Mouse (Mus musculus): Measurements from ENCODE around the gene Grin2b. TPM values are rescaled to one million over a fixed set of nuclear protein-coding genes. Genes with fewer than 3 reads are reported as not detected.

Gene Grin2b
- polyA plus RNA-seq, 2 experiments from 2014 or later, result 0.09 TPM; not detected in 1

GRCm38 (mm10) chr6:135994691-135995090 lies 178.6 kb downstream of the Grin2b start:
- ATAC-seq, result no peak

GRCm38 (mm10) chr6:135993897-135994296 lies 179.4 kb downstream of the Grin2b start:
- no peak for ATAC-seq

GRCm38 (mm10) chr6:135993378-135993777 lies 179.9 kb downstream of the Grin2b start:
- no peak for ATAC-seq

- ATAC-seq, result no peak
Observed at GRCm38 (mm10) chr6:135976106-135976505, 197.2 kb downstream of the Grin2b start.

GRCm38 (mm10) chr6:135972481-135972880 lies 200.8 kb downstream of the Grin2b start:
- ATAC-seq, result no peak

GRCm38 (mm10) chr6:135971481-135971880 lies 201.8 kb downstream of the Grin2b start:
- no peak for ATAC-seq

- no peak for ATAC-seq
Observed at GRCm38 (mm10) chr6:135970716-135971318, 202.5 kb downstream of the Grin2b start.

- ATAC-seq, result no peak
Observed at GRCm38 (mm10) chr6:135961766-135962165, 211.5 kb downstream of the Grin2b start.

- ATAC-seq, result no peak
Observed at GRCm38 (mm10) chr6:135959629-135960028, 213.7 kb downstream of the Grin2b start.

GRCm38 (mm10) chr6:135951666-135952065 lies 221.6 kb downstream of the Grin2b start:
- no peak for ATAC-seq

GRCm38 (mm10) chr6:135945511-135945910 lies 227.8 kb downstream of the Grin2b start:
- no peak for ATAC-seq

GRCm38 (mm10) chr6:135944358-135944757 lies 229.0 kb downstream of the Grin2b start:
- ATAC-seq, result no peak

- no peak for ATAC-seq
Observed at GRCm38 (mm10) chr6:135943121-135943617, 230.1 kb downstream of the Grin2b start.

- no peak for ATAC-seq
Observed at GRCm38 (mm10) chr6:135932924-135933323, 240.4 kb downstream of the Grin2b start.

- ATAC-seq, result no peak
Observed at GRCm38 (mm10) chr6:135932400-135932920, 240.9 kb downstream of the Grin2b start.

GRCm38 (mm10) chr6:135917676-135918075 lies 255.6 kb downstream of the Grin2b start:
- no peak for ATAC-seq

GRCm38 (mm10) chr6:135914608-135915007 lies 258.7 kb downstream of the Grin2b start:
- ATAC-seq, result no peak

- ATAC-seq, result no peak
Observed at GRCm38 (mm10) chr6:135912114-135912513, 261.2 kb downstream of the Grin2b start.

- no peak for ATAC-seq
Observed at GRCm38 (mm10) chr6:135911131-135911530, 262.2 kb downstream of the Grin2b start.

- no peak for ATAC-seq
Observed at GRCm38 (mm10) chr6:135907540-135908320, 265.6 kb downstream of the Grin2b start.

- ATAC-seq, result no peak
Observed at GRCm38 (mm10) chr6:135907137-135907536, 266.2 kb downstream of the Grin2b start.

GRCm38 (mm10) chr6:135904391-135904790 lies 268.9 kb downstream of the Grin2b start:
- ATAC-seq, result no peak

GRCm38 (mm10) chr6:135900410-135900809 lies 272.9 kb downstream of the Grin2b start:
- no peak for ATAC-seq

- ATAC-seq, result no peak
Observed at GRCm38 (mm10) chr6:135899225-135899624, 274.1 kb downstream of the Grin2b start.

Measured in activated CD4-positive, CD25-positive, alpha-beta regulatory T cell, adult 4 months (primary cell).